Mouse (Mus musculus): ENCODE results near the gene Mif4gd. TPM values are rescaled to one million over a fixed set of nuclear protein-coding genes. Genes with fewer than 3 reads are reported as not detected.

Gene Mif4gd
- 14.0 and 16.4 TPM in 2 replicates for polyA plus RNA-seq (2014; fragmentation: Nextera tagmentation; extraction: Ambion mirVana)

DNA sequence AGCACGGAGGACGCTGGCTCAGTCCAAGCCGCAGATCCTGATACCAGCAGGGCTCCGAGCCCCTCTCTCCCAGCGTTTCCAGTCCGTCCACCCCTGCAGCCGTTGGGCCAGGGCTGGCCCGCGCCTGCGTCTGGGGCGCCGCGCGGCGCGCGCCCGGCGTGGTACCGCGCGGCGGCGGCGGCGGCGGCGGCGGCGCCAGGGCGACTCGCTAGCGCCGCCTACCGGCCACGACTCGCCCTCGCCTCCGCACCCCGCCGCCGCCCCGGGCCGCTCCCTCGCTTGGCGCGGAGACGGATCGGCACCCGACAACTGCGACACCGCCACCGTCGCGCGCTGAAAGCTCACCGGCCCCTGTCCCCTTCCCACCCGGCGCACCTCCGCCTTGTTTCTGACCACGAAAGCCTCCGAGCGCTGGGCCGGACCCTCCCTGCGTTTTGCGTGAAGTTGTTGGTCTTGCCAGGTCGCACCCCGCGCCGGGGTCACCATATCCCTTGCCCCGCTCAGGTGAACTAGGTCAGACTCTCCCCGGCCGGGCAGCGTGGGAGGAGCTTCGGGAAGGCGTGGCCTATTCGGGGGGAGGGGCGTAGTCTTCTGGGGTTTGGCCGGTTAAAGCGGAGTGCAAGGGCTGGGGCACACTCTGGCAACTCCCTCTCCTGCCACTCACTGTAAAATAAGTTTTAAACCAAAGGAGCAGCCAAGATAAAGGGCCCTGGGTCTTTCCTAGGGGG lies at the start of gene Mif4gd:
TSS of gene Mif4gd (minus strand) at position 560 of the 728 bp plus-strand sequence.
- H3K27ac ChIP-seq (ENCODE audit: low read depth, low read length), result peak within 1 kb of the TSS; percentile 70
- under 1% methylated on average over 57 of the region's 80 CpGs for WGBS
- H3K27me3 ChIP-seq (ENCODE audit: control insufficient read depth, insufficient read depth, low read length), result no peaks in the 10 kb centered on the region
- H3K36me3 ChIP-seq (ENCODE audit: control insufficient read depth, insufficient read depth, low read length), result peaks cover 3% of the 10 kb centered on the region; the same call in 1 of the 2 replicates
- H3K9me3 ChIP-seq (ENCODE audit: control insufficient read depth, low read length), result no peaks in the 10 kb centered on the region
- H3K4me2 ChIP-seq, result peak within 1 kb of the TSS; percentile 77
- DNase-seq (ENCODE audit: low spot score, missing footprints) (peak; percentile 99), ATAC-seq (ENCODE audit: low FRiP score) (peak; percentile 89)
- peak within 1 kb of the TSS; percentile 63 for H3K9ac ChIP-seq (ENCODE audit: low read length)
- peaks cover 11% of the 10 kb centered on the region for H3K4me1 ChIP-seq (ENCODE audit: control insufficient read depth, insufficient read depth, low read length)
- H3K4me3 ChIP-seq (ENCODE audit: low read depth, low read length), result peak within 1 kb of the TSS; percentile 53

DNA sequence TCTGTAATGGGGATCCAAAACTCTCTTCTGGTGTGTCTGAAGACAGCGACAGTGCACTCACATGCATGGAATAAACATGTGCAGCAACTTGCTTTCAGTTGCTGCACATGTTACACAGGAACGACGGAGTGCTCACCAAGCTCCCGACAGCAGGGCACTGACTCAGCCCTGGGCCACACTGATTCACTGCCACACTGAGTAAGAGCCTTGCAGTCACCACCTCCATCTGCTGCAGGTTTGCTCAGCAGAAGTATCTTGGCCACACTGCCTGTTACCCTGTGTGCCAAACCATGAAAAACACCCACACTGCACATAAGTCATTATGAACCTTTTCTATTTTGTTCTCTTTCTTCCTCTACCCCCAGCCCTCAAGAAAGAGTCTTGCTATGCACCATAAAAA lies 47.6 kb upstream of the Mif4gd start:
- no peak overlapping the region for H3K4me3 ChIP-seq (ENCODE audit: low read depth, low read length)
- H3K4me1 ChIP-seq (ENCODE audit: control insufficient read depth, insufficient read depth, low read length), result no peaks in the 10 kb centered on the region
- no peak for DNase-seq (ENCODE audit: low spot score, missing footprints)
- no peak overlapping the region for H3K27ac ChIP-seq (ENCODE audit: low read depth, low read length)
- 91% methylated on average over 4 of the region's 4 CpGs for WGBS
- H3K27me3 ChIP-seq (ENCODE audit: control insufficient read depth, insufficient read depth, low read length), result no peaks in the 10 kb centered on the region
- no peak for ATAC-seq (ENCODE audit: low FRiP score)
- no peaks in the 10 kb centered on the region for H3K9me3 ChIP-seq (ENCODE audit: control insufficient read depth, low read length)
- H3K4me2 ChIP-seq, result no peak overlapping the region
- H3K9ac ChIP-seq (ENCODE audit: low read length), result no peak overlapping the region
- H3K36me3 ChIP-seq (ENCODE audit: control insufficient read depth, insufficient read depth, low read length), result no peaks in the 10 kb centered on the region

GRCm38 (mm10) chr11:115658521-115658920 lies 45.8 kb upstream of the Mif4gd start:
- DNase-seq (ENCODE audit: low spot score, missing footprints) (no peak), ATAC-seq (ENCODE audit: low FRiP score) (no peak)
- Histone ChIP-seq H3K4me3 (ENCODE audit: low read depth, low read length) (no peak overlapping the region), H3K27ac (ENCODE audit: low read depth, low read length) (no peak overlapping the region), H3K9me3 (ENCODE audit: control insufficient read depth, low read length) (no peaks in the 10 kb centered on the region), H3K4me1 (ENCODE audit: control insufficient read depth, insufficient read depth, low read length) (no peaks in the 10 kb centered on the region), H3K4me2 (no peak overlapping the region), H3K9ac (ENCODE audit: low read length) (no peak overlapping the region), H3K27me3 (ENCODE audit: control insufficient read depth, insufficient read depth, low read length) (no peaks in the 10 kb centered on the region), H3K36me3 (ENCODE audit: control insufficient read depth, insufficient read depth, low read length) (no peaks in the 10 kb centered on the region)
- WGBS, result 92% methylated on average over 6 of the region's 6 CpGs

GRCm38 (mm10) chr11:115654128-115654527 lies 41.4 kb upstream of the Mif4gd start:
- Histone ChIP-seq H3K27me3 (ENCODE audit: control insufficient read depth, insufficient read depth, low read length) (no peaks in the 10 kb centered on the region), H3K4me2 (no peak overlapping the region), H3K36me3 (ENCODE audit: control insufficient read depth, insufficient read depth, low read length) (no peaks in the 10 kb centered on the region), H3K9ac (ENCODE audit: low read length) (no peak overlapping the region), H3K4me1 (ENCODE audit: control insufficient read depth, insufficient read depth, low read length) (no peaks in the 10 kb centered on the region), H3K27ac (ENCODE audit: low read depth, low read length) (no peak overlapping the region), H3K4me3 (ENCODE audit: low read depth, low read length) (no peak overlapping the region), H3K9me3 (ENCODE audit: control insufficient read depth, low read length) (no peaks in the 10 kb centered on the region)
- ATAC-seq (ENCODE audit: low FRiP score) (no peak), DNase-seq (ENCODE audit: low spot score, missing footprints) (no peak)
- 86% methylated on average over 2 of the region's 2 CpGs for WGBS

GRCm38 (mm10) chr11:115653194-115653593 lies 40.4 kb upstream of the Mif4gd start:
- DNase-seq (ENCODE audit: low spot score, missing footprints) (no peak), ATAC-seq (ENCODE audit: low FRiP score) (no peak)
- H3K27me3 ChIP-seq (ENCODE audit: control insufficient read depth, insufficient read depth, low read length), result no peaks in the 10 kb centered on the region
- H3K27ac ChIP-seq (ENCODE audit: low read depth, low read length), result no peak overlapping the region
- H3K4me3 ChIP-seq (ENCODE audit: low read depth, low read length), result no peak overlapping the region
- H3K4me2 ChIP-seq, result no peak overlapping the region
- no peaks in the 10 kb centered on the region for H3K4me1 ChIP-seq (ENCODE audit: control insufficient read depth, insufficient read depth, low read length)
- H3K9ac ChIP-seq (ENCODE audit: low read length), result no peak overlapping the region
- H3K9me3 ChIP-seq (ENCODE audit: control insufficient read depth, low read length), result no peaks in the 10 kb centered on the region
- H3K36me3 ChIP-seq (ENCODE audit: control insufficient read depth, insufficient read depth, low read length), result no peaks in the 10 kb centered on the region
- WGBS, result 93% methylated on average over 3 of the region's 3 CpGs

DNA sequence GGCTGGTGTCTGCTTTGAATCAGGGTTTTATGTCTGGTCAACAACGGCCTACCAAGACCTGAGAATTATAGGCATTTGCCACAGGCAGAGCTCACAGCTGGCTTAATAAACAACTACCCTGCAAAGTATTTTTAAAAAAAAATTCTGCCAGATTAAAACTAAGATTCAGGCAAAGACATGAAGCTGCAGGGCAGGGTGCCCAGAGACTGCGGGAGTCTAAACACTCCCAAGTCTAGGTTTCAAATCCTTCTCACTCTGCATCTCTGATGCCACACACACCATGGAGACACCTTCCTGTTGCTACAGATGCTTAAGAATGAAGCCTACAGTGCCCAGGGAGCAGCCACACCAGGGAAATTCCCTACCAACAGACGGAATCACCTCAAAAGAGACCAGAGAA lies 38.9 kb upstream of the Mif4gd start:
- Histone ChIP-seq H3K27me3 (ENCODE audit: control insufficient read depth, insufficient read depth, low read length) (no peaks in the 10 kb centered on the region), H3K36me3 (ENCODE audit: control insufficient read depth, insufficient read depth, low read length) (no peaks in the 10 kb centered on the region; the same call in 1 of the 2 replicates), H3K9me3 (ENCODE audit: control insufficient read depth, low read length) (no peaks in the 10 kb centered on the region), H3K4me3 (ENCODE audit: low read depth, low read length) (no peak overlapping the region), H3K4me1 (ENCODE audit: control insufficient read depth, insufficient read depth, low read length) (no peaks in the 10 kb centered on the region), H3K27ac (ENCODE audit: low read depth, low read length) (no peak overlapping the region), H3K9ac (ENCODE audit: low read length) (no peak overlapping the region), H3K4me2 (no peak overlapping the region)
- 96% methylated on average over 3 of the region's 3 CpGs for WGBS
- ATAC-seq (ENCODE audit: low FRiP score), result no peak
- DNase-seq (ENCODE audit: low spot score, missing footprints), result no peak

GRCm38 (mm10) chr11:115649706-115650105 lies 36.9 kb upstream of the Mif4gd start:
- DNase-seq (ENCODE audit: low spot score, missing footprints) (no peak), ATAC-seq (ENCODE audit: low FRiP score) (no peak)
- H3K9me3 ChIP-seq (ENCODE audit: control insufficient read depth, low read length), result no peaks in the 10 kb centered on the region
- H3K27me3 ChIP-seq (ENCODE audit: control insufficient read depth, insufficient read depth, low read length), result no peaks in the 10 kb centered on the region
- WGBS, result 57% methylated on average over 10 of the region's 10 CpGs
- H3K4me1 ChIP-seq (ENCODE audit: control insufficient read depth, insufficient read depth, low read length), result no peaks in the 10 kb centered on the region
- no peaks in the 10 kb centered on the region; the same call in 1 of the 2 replicates for H3K36me3 ChIP-seq (ENCODE audit: control insufficient read depth, insufficient read depth, low read length)
- no peak overlapping the region for H3K4me2 ChIP-seq
- no peak overlapping the region for H3K9ac ChIP-seq (ENCODE audit: low read length)
- no peak overlapping the region for H3K4me3 ChIP-seq (ENCODE audit: low read depth, low read length)
- H3K27ac ChIP-seq (ENCODE audit: low read depth, low read length), result no peak overlapping the region

DNA sequence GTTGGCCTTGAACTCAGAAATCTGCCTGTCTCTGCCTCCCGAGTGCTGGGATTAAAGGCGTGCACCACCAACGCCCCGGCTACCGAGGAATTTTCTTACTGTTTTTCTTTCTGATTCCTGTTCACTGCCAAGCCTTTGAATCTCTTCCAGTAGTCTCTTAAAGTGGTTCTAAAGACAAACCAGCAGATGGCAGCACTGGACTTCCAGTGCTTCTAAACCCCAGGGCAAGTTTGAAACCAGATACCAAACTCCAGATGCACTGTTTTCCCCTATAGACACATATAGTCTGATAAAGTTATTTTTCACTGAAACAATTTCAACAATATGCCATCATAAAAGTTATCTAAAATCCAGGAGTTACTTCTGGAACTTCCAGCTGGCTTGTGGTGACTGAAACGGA lies 34.7 kb upstream of the Mif4gd start:
- Histone ChIP-seq H3K27me3 (ENCODE audit: control insufficient read depth, insufficient read depth, low read length) (no peaks in the 10 kb centered on the region), H3K9me3 (ENCODE audit: control insufficient read depth, low read length) (no peaks in the 10 kb centered on the region), H3K27ac (ENCODE audit: low read depth, low read length) (no peak overlapping the region), H3K9ac (ENCODE audit: low read length) (no peak overlapping the region), H3K4me1 (ENCODE audit: control insufficient read depth, insufficient read depth, low read length) (no peaks in the 10 kb centered on the region), H3K4me2 (no peak overlapping the region), H3K36me3 (ENCODE audit: control insufficient read depth, insufficient read depth, low read length) (no peaks in the 10 kb centered on the region; the same call in 1 of the 2 replicates), H3K4me3 (ENCODE audit: low read depth, low read length) (no peak overlapping the region)
- ATAC-seq (ENCODE audit: low FRiP score), result no peak
- no peak for DNase-seq (ENCODE audit: low spot score, missing footprints)
- WGBS, result 77% methylated on average over 6 of the region's 6 CpGs

DNA sequence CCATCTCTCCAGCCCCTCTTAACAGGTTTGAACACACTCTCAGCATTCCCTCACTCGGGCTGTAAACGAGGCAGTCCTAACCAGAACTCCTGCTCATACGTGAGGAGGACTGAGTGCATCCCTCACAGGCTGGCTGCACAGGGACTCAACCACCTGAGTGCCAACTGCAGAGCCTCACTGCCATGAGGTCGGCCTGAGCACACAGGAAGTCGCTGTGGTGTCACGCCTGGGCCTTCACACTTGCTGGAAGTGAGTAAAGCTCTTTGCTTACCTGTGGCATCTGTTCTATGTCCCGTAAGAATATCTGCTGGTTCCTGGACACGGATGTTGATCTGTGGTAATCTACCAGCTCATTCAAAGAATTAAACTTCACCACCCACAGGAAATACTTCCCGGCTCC lies 33.7 kb upstream of the Mif4gd start:
- DNase-seq (ENCODE audit: low spot score, missing footprints) (no peak), ATAC-seq (ENCODE audit: low FRiP score) (no peak)
- Histone ChIP-seq H3K27ac (ENCODE audit: low read depth, low read length) (no peak overlapping the region), H3K4me2 (no peak overlapping the region), H3K4me3 (ENCODE audit: low read depth, low read length) (no peak overlapping the region), H3K4me1 (ENCODE audit: control insufficient read depth, insufficient read depth, low read length) (no peaks in the 10 kb centered on the region), H3K9ac (ENCODE audit: low read length) (no peak overlapping the region), H3K36me3 (ENCODE audit: control insufficient read depth, insufficient read depth, low read length) (no peaks in the 10 kb centered on the region; the same call in 1 of the 2 replicates), H3K27me3 (ENCODE audit: control insufficient read depth, insufficient read depth, low read length) (no peaks in the 10 kb centered on the region), H3K9me3 (ENCODE audit: control insufficient read depth, low read length) (no peaks in the 10 kb centered on the region)
- WGBS, result 94% methylated on average over 9 of the region's 9 CpGs
